Mouse (Mus musculus): Measurements from ENCODE around the gene Kctd21.

Gene Kctd21

GRCm38 (mm10) chr7:97348318-97348717, 16.2 kb downstream of the Kctd21 start:
- DNase-seq (ENCODE audit: low spot score in 2 of 2): no peak

GRCm38 (mm10) chr7:97348836-97349235, 16.7 kb downstream of the Kctd21 start:
- no peak for DNase-seq (ENCODE audit: low spot score in 2 of 2)

DNA sequence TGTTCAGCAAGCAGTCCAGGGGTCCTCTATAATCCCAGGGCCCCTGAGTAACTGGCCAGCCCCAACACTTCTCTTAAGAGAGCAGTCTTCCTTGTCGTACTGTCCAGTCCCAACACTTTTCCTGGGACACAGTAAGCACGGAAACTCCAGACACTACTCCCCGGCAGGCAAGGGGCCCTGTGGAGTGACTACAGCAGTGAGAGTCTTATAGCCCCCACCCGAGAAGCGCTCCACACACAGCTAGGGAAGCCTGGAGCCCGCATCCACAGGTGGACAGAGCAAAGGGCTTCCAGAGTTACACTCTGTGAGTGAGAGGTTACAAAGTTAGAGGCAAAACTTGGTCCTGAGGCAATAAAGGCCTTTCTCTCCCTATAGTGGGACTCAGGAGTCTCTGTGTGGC, 17.3 kb downstream of the Kctd21 start:
- DNase-seq (ENCODE audit: low spot score in 2 of 2): no peak

- no peak for DNase-seq (ENCODE audit: low spot score in 2 of 2)
Observed at GRCm38 (mm10) chr7:97350891-97351290, 18.8 kb downstream of the Kctd21 start.

GRCm38 (mm10) chr7:97351792-97352513, 19.8 kb downstream of the Kctd21 start:
- DNase-seq (ENCODE audit: low spot score in 2 of 2): no peak

DNA sequence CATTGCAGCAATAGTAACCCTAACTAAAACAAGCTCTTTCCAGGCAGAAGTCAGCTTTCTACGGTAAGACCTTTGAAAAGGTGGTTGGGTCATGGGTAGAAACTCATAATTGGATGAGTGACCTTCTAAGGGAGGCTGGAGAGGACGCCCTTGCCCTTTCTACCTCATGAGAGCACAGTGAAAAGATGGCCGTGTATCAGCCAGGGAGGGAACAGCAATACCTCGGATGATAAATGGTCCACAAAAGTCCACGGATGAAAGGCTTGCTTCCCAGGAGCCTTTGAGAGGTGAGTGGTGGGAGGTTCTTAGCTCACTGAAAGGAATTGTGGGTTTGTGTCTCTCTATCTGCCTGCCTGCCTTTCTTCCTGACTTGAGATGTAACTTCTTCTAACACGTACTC, 21.2 kb downstream of the Kctd21 start:
- DNase-seq (ENCODE audit: low spot score in 2 of 2): no peak

DNA sequence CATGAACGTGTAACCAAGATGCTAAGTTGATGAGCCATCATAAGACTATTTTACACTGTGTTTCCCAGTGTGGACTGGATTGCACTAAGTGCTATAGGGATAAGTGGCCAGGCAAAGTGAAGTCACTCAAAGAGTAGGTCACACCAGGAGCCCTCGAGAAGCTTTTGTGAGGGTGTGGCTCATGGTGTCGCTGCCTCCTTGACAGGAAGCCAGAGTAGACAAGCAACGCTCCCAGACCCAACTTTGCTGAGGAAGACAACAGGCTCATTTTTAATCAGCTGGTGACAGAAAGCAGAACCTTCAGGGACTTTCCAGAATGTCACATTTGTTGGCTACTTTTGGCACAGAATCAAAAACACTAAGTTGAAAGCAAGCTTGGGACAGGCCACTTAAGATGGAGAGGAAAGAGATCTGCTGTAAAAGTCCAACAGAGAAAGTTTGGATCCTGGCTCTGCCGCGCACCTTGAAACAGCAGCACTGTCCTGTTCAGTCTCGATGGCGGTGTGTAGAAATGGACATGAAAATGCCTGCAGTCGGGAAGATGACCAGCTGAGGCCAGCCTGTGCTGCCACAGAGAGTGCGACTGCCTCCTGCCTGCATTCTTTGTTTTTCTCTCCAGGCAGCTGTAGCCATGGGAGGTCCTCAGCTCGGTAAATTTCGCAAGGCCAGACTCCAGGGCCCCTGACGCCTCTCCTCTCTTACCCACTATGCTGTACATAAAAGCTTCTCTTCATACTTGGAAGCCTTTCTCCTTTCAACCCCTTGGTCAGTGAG, 23.1 kb downstream of the Kctd21 start:
- DNase-seq (ENCODE audit: low spot score in 2 of 2): peak; percentile 56 to 62

GRCm38 (mm10) chr7:97356253-97356652, 24.1 kb downstream of the Kctd21 start:
- DNase-seq (ENCODE audit: low spot score in 2 of 2): no peak

DNA sequence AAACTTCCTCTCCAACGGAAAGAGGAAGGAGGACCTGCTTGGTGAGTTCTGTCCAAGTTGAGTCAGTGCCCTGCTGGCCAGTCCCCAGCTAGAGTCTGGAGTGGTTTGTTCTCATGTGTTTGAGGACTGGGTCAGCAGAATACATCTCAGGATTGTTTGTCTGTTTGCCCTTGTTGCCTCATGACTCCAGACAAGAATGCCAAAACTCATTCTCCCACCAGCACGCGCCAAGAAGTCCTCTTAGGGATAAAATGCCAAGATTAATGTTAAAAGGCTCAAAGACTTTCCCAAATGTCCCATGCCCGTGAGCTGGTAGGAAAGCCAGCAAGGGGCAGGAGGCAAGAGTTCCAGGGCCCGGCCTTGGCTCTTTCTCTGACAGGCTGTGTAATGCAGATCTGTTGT, 24.7 kb downstream of the Kctd21 start:
- DNase-seq (ENCODE audit: low spot score in 2 of 2): peak; percentile 76 to 81

DNA sequence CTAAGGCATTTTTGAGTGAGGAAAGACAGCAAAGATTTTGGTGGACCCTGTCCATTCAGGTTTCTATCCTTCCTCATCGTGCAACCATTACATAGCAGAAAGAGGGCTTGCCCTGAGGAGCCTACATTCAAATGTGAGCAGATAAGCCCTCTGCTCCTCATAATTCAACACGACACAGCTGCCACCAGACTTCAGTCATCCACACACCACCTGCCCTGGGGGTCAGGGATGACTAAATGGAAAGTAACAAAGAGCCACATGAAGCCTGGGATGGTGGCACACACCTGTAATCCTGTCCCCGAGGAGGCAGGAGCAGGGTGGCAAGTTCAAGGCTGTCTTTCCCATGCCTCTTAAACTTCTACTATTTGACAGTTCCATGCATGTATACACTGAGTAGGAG, 25.7 kb downstream of the Kctd21 start:
- DNase-seq (ENCODE audit: low spot score in 2 of 2): no peak

- DNase-seq (ENCODE audit: low spot score in 2 of 2): no peak
Observed at GRCm38 (mm10) chr7:97358347-97358746, 26.2 kb downstream of the Kctd21 start.

DNA sequence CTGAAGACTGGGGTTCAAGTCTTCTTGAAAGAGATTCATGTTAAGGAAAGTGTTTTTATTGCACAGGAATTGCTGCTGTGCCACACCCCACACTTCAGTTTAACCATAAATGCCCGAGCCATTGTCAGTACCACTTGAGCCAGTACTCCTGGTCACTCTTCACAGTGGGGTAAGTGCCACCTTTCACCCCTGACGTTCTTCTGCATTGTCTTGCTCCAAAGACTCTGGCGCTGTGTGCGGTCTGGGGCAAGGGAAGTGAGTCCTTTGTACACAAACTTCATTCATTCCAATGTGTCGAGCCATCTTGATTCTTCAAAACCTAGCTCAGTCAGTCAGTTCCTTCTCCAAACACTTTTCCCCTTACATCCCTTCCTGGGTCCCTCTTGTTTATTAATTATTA, 28.0 kb downstream of the Kctd21 start:
- DNase-seq (ENCODE audit: low spot score in 2 of 2): no peak

- no peak for DNase-seq (ENCODE audit: low spot score in 2 of 2)
Observed at GRCm38 (mm10) chr7:97360955-97361354, 28.8 kb downstream of the Kctd21 start.

DNA sequence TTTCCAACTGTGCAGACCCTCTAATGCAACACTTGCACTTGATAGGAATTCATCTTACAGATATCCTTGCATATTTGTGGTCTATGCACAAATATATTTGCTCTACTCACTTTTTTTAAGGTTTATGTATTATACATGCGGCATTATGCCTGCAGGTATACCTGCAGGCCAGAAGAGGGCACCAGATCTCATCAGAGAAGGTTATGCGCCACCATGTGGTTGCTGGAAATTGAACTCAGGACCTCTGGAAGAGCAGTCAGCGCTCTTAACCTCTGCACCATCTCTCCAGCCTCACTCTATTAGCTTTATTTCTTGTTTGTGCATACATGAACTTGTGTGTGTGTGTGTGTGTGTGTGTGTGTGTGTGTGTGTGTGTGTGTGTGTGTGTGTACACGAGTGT, 29.3 kb downstream of the Kctd21 start:
- DNase-seq (ENCODE audit: low spot score in 2 of 2): no peak

DNA sequence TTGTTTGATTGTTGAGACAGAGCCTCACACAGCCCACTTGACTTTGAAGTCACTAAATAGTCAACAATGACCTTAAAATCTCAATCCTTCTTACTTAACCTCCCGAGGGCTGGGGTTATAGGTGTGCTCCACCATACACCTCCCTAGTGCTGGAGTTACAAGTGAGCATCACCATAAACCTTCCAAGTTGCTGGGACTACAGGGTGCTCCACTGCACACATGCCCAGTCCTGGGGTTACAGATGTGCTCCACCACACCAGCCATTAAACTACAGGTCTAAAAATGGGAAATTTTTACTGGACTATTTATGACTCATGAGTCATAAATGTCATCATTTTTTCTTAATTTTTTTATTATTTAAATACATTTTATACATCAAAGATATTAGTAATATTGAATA, 33.8 kb downstream of the Kctd21 start:
- DNase-seq (ENCODE audit: low spot score in 2 of 2): no peak

DNA sequence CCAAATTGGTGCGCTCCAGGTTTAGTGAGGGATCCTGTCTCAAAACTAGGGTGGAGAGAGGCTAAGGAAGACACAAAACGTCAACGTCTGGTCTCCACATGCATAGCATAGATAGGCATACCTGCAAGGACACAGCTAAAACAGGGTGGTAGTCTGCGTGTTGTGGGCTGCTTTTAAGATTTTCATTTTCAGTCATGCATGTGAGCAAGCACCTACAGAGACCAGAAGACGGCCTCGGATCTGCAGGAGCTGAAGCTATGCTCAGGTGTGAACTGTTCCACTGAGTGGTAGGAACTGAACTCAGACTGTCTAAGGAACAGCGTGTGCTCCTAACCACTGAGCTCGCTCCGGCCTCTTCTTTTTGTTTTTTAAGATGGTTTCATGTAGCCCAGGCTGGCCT, 43.0 kb downstream of the Kctd21 start:
- DNase-seq (ENCODE audit: low spot score in 2 of 2): no peak

GRCm38 (mm10) chr7:97375906-97376305, 43.8 kb downstream of the Kctd21 start:
- DNase-seq (ENCODE audit: low spot score in 2 of 2): no peak

GRCm38 (mm10) chr7:97379304-97379703, 47.2 kb downstream of the Kctd21 start:
- no peak for DNase-seq (ENCODE audit: low spot score in 2 of 2)

DNA sequence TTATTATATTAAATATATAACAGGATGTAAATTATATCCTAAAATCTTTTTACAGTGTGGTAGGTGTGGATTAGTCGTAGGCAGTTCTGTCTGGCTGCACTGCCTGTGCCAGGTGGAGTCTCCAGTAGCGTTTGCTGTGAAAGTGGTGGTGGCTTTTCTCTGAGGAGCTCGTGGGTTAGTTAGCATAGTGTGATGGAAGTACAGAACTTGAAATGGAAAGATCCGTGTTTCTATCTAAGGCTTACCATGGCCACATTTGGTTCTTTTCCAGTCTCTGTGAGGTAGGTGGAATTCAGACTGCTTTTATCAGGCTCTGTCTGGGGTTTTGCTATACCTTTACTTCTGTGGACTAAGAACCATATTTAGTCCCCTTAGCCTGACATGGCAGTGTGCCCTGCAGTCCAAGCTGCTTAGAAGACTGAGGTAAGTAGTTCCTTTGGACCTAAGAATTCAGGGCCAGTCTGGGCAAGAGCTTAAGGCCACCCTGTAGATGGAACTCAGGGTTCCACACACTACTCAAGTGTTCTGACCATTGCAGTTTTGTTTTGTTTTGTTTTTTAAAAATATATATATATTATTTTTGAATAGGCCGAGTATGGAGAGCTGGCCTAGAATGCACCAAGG, 48.5 kb downstream of the Kctd21 start:
- no peak for DNase-seq (ENCODE audit: low spot score in 2 of 2)

DNA sequence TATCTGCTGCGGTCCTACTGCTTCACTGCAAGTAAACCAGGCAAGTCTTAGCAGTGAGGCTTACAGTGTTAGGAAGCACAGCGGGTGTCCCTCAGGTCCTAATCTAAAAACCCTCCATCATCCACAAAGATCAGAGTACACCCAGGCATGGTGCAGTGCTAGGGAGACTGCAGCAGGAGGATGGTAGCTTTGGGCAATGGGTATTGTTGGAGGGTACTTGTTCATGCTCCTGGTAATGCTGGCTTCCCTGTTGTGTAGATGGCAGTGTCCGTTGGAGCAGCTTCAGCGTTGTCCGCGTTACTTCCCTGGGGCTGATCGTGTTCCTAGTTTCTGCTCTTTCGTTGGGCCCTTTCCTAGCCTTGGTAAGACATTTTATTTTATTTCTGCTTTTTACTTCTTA, 50.5 kb downstream of the Kctd21 start:
- no peak for DNase-seq (ENCODE audit: low spot score in 2 of 2)

DNA sequence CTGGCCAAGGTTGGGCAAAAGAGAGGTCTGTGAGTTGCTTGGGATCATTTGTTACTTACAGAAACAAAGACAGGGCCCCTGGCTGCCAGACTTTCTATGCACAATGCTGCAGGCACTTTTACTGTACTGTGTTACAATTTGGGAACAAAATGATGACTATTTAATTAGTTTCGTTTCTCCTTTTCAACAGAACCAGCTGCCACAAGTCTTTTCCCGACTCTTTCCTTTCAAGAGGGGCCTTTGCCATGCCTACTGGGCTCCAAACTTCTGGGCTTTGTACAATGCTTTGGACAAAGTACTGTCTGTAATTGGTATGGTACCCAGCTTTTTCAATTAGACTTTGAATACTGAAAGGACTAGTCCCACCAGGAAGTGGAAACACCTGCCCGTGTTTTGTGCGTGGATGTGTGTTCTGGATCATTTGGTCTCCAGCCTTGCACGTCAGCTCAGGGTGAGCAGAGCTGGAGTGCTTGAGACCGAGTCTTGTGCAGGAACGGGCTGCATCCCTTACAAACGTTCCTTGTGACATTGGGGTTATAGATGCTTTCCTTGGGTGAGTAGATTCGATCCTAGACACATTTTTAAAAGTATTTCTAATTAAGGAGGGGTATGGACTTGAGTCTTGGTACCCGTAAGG, 51.5 kb downstream of the Kctd21 start:
- DNase-seq (ENCODE audit: low spot score in 2 of 2): no peak

DNA sequence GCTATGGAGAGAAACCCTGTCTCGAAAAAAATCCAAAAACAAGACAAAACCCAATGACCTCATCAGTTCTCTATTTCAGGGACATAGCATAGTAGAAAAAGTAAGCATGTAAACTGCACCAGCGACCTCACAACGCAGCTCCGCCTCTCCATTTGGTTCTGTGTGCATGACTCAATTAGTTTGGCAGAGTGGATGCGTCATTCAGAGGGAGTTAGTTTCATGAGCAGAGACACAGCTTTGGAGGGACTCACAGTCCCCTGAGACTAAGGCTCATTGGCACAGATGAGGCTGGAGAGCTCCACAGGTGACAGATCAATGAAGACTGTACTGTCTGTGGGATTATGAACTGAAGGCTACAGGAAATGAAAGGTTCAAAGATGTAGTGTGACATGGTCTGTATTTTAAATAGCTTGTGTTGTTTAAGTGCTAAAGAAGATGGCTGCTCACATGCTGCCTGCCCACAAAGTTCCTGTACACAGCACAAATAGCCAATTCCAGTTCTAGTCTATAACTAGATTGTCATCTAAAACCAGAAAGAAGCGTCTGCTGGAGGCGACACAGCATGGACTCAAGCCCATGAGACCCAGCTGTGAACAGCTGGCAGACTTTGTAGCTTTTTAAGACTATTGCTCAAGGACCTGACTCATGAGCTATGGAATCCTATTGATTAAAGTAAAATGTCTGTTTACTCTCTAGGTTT, 54.1 kb downstream of the Kctd21 start:
- peak; percentile 61 to 66 for DNase-seq (ENCODE audit: low spot score in 2 of 2)

Data from heart, adult 9 months (tissue).